Mouse (Mus musculus): ENCODE data around the gene B3gat2. TPM values are rescaled to one million over a fixed set of nuclear protein-coding genes. Genes with fewer than 3 reads are reported as not detected.

B3gat2 gene
- polyA plus RNA-seq, 2 experiments, result 0.99 to 1.2 TPM

DNA sequence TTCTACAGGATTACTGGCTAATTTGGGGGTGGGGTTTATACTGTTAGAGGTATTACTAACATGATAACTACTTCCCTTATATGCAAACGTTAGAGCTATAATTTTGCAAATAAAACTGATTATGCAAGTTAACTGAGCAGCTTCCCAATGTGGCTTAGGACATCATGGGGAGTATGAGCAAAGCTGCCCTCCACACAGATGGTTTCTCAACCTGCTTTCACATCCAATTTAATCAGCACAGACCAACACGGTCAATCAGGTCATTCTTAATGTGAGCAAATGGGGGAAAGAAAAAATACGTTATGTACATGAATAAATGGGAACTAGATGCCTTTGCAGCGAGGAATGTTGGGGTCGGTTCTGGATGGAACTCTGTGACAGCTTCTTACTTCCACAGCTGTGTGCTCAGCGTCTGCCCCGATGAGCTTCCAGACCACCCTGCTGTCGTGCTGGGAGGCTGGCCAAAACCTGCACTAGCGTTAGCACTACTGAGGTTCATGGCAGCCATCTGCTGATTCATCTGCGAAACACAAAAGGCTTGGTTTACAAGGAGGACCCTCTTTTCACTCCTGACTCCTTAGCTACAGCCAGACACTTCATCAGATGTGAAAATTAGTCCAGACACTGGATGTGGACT, 84.6 kb downstream of the B3gat2 start:
- Histone ChIP-seq H3K4me2 (replicated peaks; ENCODE audit: low read depth, low read length, severe bottlenecking) (no peak overlapping the region), H3K36me3 (ENCODE audit: control insufficient read depth, insufficient read depth, low read length) (peaks cover 50% of the 10 kb centered on the region), H3K9me3 (ENCODE audit: control insufficient read depth, low read length) (no peaks in the 10 kb centered on the region), H3K4me1 (ENCODE audit: control insufficient read depth, insufficient read depth, low read length) (no peaks in the 10 kb centered on the region), H3K27me3 (ENCODE audit: control insufficient read depth, insufficient read depth, low read length) (no peaks in the 10 kb centered on the region), H3K27ac (replicated peaks; ENCODE audit: low read depth, low read length) (no peak overlapping the region), H3K9ac (ENCODE audit: low read depth, low read length, severe bottlenecking) (no peak overlapping the region), H3K4me3 (replicated peaks; ENCODE audit: low read length) (no peak overlapping the region)
- DNase-seq (ENCODE audit: low spot score), result no peak
- no peak for ATAC-seq (ENCODE audit: low FRiP score, low read depth)
- 78% methylated on average over 10 of the region's 10 CpGs for WGBS
- no peak for TF ChIP-seq POLR2A (IDR thresholded peaks at IDR 0.05; ENCODE audit: borderline replicate concordance, extremely low read depth, insufficient read depth, insufficient read length)

DNA sequence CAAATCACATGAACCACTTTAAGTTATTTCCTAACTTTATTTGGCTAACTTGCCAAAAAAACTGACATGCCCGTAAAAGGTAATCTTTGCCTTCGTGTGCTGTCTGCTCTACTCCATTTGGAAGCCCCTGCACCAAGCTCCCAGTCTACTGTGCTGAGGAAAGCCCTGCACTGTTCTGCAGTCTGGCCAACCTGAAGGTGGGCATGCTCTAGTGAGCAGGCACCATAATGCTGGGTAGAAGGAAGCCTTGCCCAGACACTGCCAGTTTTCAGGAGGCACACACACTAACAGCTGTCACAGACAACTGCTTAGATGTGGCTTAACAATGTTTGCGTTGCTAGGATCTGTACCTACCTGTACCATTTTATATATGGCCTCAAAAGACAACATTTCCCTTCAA, 94.1 kb downstream of the B3gat2 start:
- no peak overlapping the region for H3K4me2 ChIP-seq (replicated peaks; ENCODE audit: low read depth, low read length, severe bottlenecking)
- ATAC-seq (ENCODE audit: low FRiP score, low read depth), result no peak

DNA sequence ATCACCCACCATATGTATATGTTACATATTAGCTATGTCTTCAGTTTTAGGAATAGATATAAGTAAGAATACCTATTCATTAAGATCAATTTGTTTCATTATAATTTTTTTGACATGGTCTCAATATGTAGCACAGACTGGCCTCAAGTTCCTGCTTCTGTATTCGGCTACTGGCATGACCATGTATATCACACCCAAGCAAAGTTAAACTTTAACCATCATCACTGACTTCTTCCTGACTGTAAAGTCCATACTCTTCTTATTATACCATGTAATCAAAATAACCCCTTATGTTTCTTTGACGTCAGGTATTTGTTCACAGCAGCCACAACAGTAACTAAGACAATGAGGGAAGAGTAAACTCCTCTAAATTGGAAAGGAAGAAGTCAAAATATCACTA, 99.4 kb downstream of the B3gat2 start:
- no peak for TF ChIP-seq POLR2A (IDR thresholded peaks at IDR 0.05; ENCODE audit: borderline replicate concordance, extremely low read depth, insufficient read depth, insufficient read length)
- Histone ChIP-seq H3K4me1 (ENCODE audit: control insufficient read depth, insufficient read depth, low read length) (no peaks in the 10 kb centered on the region), H3K9me3 (ENCODE audit: control insufficient read depth, low read length) (no peaks in the 10 kb centered on the region), H3K36me3 (ENCODE audit: control insufficient read depth, insufficient read depth, low read length) (peaks cover 20% of the 10 kb centered on the region), H3K4me2 (replicated peaks; ENCODE audit: low read depth, low read length, severe bottlenecking) (no peak overlapping the region), H3K9ac (ENCODE audit: low read depth, low read length, severe bottlenecking) (no peak overlapping the region), H3K27ac (replicated peaks; ENCODE audit: low read depth, low read length) (no peak overlapping the region), H3K27me3 (ENCODE audit: control insufficient read depth, insufficient read depth, low read length) (no peaks in the 10 kb centered on the region), H3K4me3 (replicated peaks; ENCODE audit: low read length) (no peak overlapping the region)
- no peak for ATAC-seq (ENCODE audit: low FRiP score, low read depth)
- no peak for DNase-seq (ENCODE audit: low spot score)
- WGBS, result 87% methylated on average over 2 of the region's 2 CpGs

More for the DNA sequence above, 94.1 kb downstream of the B3gat2 start:
- WGBS, result 71% methylated on average over 3 of the region's 3 CpGs
- H3K27ac ChIP-seq (replicated peaks; ENCODE audit: low read depth, low read length), result no peak overlapping the region
- no peak overlapping the region for H3K9ac ChIP-seq (ENCODE audit: low read depth, low read length, severe bottlenecking)
- DNase-seq (ENCODE audit: low spot score), result no peak
- TF ChIP-seq POLR2A (IDR thresholded peaks at IDR 0.05; ENCODE audit: borderline replicate concordance, extremely low read depth, insufficient read depth, insufficient read length), result no peak
- H3K4me1 ChIP-seq (ENCODE audit: control insufficient read depth, insufficient read depth, low read length), result no peaks in the 10 kb centered on the region
- H3K36me3 ChIP-seq (ENCODE audit: control insufficient read depth, insufficient read depth, low read length), result peaks cover 33% of the 10 kb centered on the region
- no peak overlapping the region for H3K4me3 ChIP-seq (replicated peaks; ENCODE audit: low read length)
- H3K9me3 ChIP-seq (ENCODE audit: control insufficient read depth, low read length), result no peaks in the 10 kb centered on the region
- no peaks in the 10 kb centered on the region for H3K27me3 ChIP-seq (ENCODE audit: control insufficient read depth, insufficient read depth, low read length)

DNA sequence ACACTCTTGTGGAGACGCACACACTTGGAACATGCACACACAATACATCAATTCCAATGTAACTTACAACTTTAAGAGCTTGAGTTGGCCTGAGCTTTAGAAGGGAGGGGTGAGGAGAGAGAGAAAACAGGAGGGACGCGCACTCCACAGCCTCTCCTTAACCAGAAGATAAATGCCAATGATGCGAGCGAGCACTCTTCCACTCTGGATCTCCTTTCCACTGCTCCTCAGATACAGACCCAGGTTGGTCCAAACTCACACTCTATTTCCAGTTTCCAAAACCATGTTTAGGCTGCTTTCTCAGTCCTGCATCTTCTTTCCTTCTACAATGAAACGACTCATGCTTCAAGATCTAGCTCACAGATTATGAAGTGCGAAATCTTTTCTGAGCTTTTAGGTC, 104.0 kb downstream of the B3gat2 start:
- Histone ChIP-seq H3K4me2 (replicated peaks; ENCODE audit: low read depth, low read length, severe bottlenecking) (no peak overlapping the region), H3K9ac (ENCODE audit: low read depth, low read length, severe bottlenecking) (no peak overlapping the region), H3K27ac (replicated peaks; ENCODE audit: low read depth, low read length) (no peak overlapping the region), H3K27me3 (ENCODE audit: control insufficient read depth, insufficient read depth, low read length) (no peaks in the 10 kb centered on the region), H3K36me3 (ENCODE audit: control insufficient read depth, insufficient read depth, low read length) (peaks cover 8% of the 10 kb centered on the region), H3K9me3 (ENCODE audit: control insufficient read depth, low read length) (no peaks in the 10 kb centered on the region), H3K4me3 (replicated peaks; ENCODE audit: low read length) (no peak overlapping the region), H3K4me1 (ENCODE audit: control insufficient read depth, insufficient read depth, low read length) (no peaks in the 10 kb centered on the region; the same call in 1 of the 2 replicates)
- TF ChIP-seq POLR2A (IDR thresholded peaks at IDR 0.05; ENCODE audit: borderline replicate concordance, extremely low read depth, insufficient read depth, insufficient read length), result no peak
- WGBS, result 93% methylated on average over 7 of the region's 7 CpGs
- no peak for DNase-seq (ENCODE audit: low spot score)
- no peak for ATAC-seq (ENCODE audit: low FRiP score, low read depth)

DNA sequence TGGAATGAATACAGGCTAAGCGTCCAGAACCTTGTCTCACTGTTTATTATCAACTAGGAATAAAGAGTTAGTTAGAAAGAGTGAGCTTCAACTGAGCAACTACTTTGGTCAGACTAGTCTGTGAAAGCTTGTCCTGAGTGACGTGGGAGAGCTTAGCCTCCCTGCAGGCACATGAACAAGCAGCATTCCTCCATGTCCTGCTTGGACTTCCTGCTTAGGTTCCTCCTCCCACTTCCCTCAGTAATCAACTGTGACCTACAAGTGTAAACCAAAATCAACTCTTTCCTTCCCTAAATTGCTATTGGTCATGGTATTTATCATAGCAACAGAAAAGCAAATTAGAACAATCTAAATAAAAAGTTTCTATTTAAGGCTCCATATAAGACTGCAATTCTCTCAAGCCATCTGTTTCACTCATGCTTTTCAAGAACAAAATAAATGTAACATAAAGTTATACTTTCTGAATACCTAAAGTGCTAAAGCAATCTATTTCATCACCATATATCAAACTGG, 105.9 kb downstream of the B3gat2 start:
- Histone ChIP-seq H3K4me1 (ENCODE audit: control insufficient read depth, insufficient read depth, low read length) (no peaks in the 10 kb centered on the region; the same call in 1 of the 2 replicates), H3K36me3 (ENCODE audit: control insufficient read depth, insufficient read depth, low read length) (peaks cover 8% of the 10 kb centered on the region), H3K27me3 (ENCODE audit: control insufficient read depth, insufficient read depth, low read length) (no peaks in the 10 kb centered on the region), H3K9me3 (ENCODE audit: control insufficient read depth, low read length) (no peaks in the 10 kb centered on the region), H3K9ac (ENCODE audit: low read depth, low read length, severe bottlenecking) (no peak overlapping the region), H3K4me3 (replicated peaks; ENCODE audit: low read length) (no peak overlapping the region), H3K4me2 (replicated peaks; ENCODE audit: low read depth, low read length, severe bottlenecking) (no peak overlapping the region), H3K27ac (replicated peaks; ENCODE audit: low read depth, low read length) (no peak overlapping the region)
- ATAC-seq (ENCODE audit: low FRiP score, low read depth) (no peak), DNase-seq (ENCODE audit: low spot score) (no peak)
- no peak for TF ChIP-seq POLR2A (IDR thresholded peaks at IDR 0.05; ENCODE audit: borderline replicate concordance, extremely low read depth, insufficient read depth, insufficient read length)
- 77% methylated on average over 2 of the region's 2 CpGs for whole genome bisulfite sequencing
